Mouse (Mus musculus) large intestine, adult 2 months (tissue): ENCODE results near the gene Slc7a8. TPM values are rescaled to one million over a fixed set of nuclear protein-coding genes. Genes with fewer than 3 reads are reported as not detected.

Experiments used
- DNase-seq: peaks from one replicate; pipeline ENCODE4 v3.0.0-alpha.2; 2012; ENCODE audit warnings: low read depth, low spot score
- WGBS: fragments of 180-500 bp; shearing (Covaris S2); methylation state at CpG from one replicate; pipeline ENCODE4 v1.1.7; 2018; 5-methylcytosine and 5-hydroxymethylcytosine counted together
- polyA plus RNA-seq: library from polyadenylated mRNA; depleted of rRNA; stranded (reverse); fragments of >200 nt; gene quantifications from 2 replicates; pipeline ENCODE4 v1.2.3, GENCODE M21; 2012; rRNA removed

The Slc7a8 gene
- polyA plus RNA-seq, 1 experiment = 36.1 TPM

DNA sequence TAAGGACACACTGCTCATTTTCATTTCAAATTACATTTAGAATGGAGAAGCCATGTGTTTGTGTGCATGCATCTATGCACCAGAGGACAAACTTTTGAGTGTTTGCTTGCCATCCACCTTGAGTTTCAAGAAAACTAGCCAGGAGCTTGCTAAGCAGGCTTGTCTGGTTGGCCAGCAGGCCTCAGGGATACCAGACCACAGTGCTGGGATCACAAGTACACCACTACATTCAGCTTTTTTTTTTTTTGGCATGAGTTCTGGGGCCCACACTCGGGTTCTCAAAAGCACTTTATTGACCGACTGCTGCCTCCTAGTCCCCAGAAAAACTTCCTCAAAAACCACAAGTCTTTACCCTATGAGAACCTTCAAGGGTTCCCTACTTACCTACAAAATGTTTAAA is 107.4 kb downstream of the Slc7a8 start:
- 47% methylated on average over 2 of the region's 2 CpGs for WGBS
- DNase-seq = no peak

Other genes with a start within 250 kb of the Slc7a8 start
- gene Haus4, start 227.3 kb downstream of the Slc7a8 start, polyA plus RNA-seq = 17.0 and 18.3 TPM in 2 replicates
- 3.4 and 3.5 TPM in 2 replicates for gene Ajuba, start 204.4 kb downstream of the Slc7a8 start, polyA plus RNA-seq
- gene 4931414P19Rik, start 176.0 kb downstream of the Slc7a8 start, polyA plus RNA-seq = 5.5 and 6.9 TPM in 2 replicates
- gene Psmb5, start 163.9 kb downstream of the Slc7a8 start, polyA plus RNA-seq = 182 and 183 TPM in 2 replicates
- not detected in 2 replicates for gene Psmb11, start 160.5 kb downstream of the Slc7a8 start, polyA plus RNA-seq
- not detected in 2 replicates for gene Gm17606, start 141.0 kb downstream of the Slc7a8 start, polyA plus RNA-seq
- 3.2 and 4.4 TPM in 2 replicates for gene Cdh24, start 140.6 kb downstream of the Slc7a8 start, polyA plus RNA-seq
- 59.2 and 60.6 TPM in 2 replicates for gene 1700123O20Rik, start 95.7 kb downstream of the Slc7a8 start, polyA plus RNA-seq
- gene Acin1, start 95.0 kb downstream of the Slc7a8 start, polyA plus RNA-seq = 62.6 and 82.5 TPM in 2 replicates
- gene Gm29776, start 83.1 kb downstream of the Slc7a8 start, polyA plus RNA-seq = 0.05 TPM in 1 of 2 replicates, not detected in the other
- 0.35 and 1.3 TPM in 2 replicates for gene Cebpe, start 69.8 kb downstream of the Slc7a8 start, polyA plus RNA-seq
- gene Rnf212b, start 32.2 kb upstream of the Slc7a8 start, polyA plus RNA-seq = not detected in 2 replicates
- 2.5 and 3.4 TPM in 2 replicates for gene Homez, start 89.0 kb upstream of the Slc7a8 start, polyA plus RNA-seq
- 9.1 and 11.2 TPM in 2 replicates for gene Ppp1r3e, start 95.6 kb upstream of the Slc7a8 start, polyA plus RNA-seq
- 31.6 and 48.3 TPM in 2 replicates for gene Bcl2l2, start 101.4 kb upstream of the Slc7a8 start, polyA plus RNA-seq
- gene Gm20521, start 101.5 kb upstream of the Slc7a8 start, polyA plus RNA-seq = 0.74 TPM in 1 of 2 replicates, not detected in the other
- 77.8 and 112 TPM in 2 replicates for gene Pabpn1, start 110.6 kb upstream of the Slc7a8 start, polyA plus RNA-seq
- 11.3 and 11.7 TPM in 2 replicates for gene Slc22a17, start 131.2 kb upstream of the Slc7a8 start, polyA plus RNA-seq
- 3.0 and 3.5 TPM in 2 replicates for gene Efs, start 144.2 kb upstream of the Slc7a8 start, polyA plus RNA-seq
- 0.21 and 0.50 TPM in 2 replicates for gene Il25, start 150.7 kb upstream of the Slc7a8 start, polyA plus RNA-seq
- 1.0 and 1.8 TPM in 2 replicates for gene Cmtm5, start 154.3 kb upstream of the Slc7a8 start, polyA plus RNA-seq
- 0.01 and 0.07 TPM in 2 replicates for gene Myh6, start 185.0 kb upstream of the Slc7a8 start, polyA plus RNA-seq
- gene Gm17428, start 195.0 kb upstream of the Slc7a8 start, polyA plus RNA-seq = not detected in 2 replicates
- 0.19 and 0.22 TPM in 2 replicates for gene Myh7, start 212.7 kb upstream of the Slc7a8 start, polyA plus RNA-seq
- 17.9 and 18.3 TPM in 2 replicates for gene Ngdn, start 233.5 kb upstream of the Slc7a8 start, polyA plus RNA-seq